Mouse (Mus musculus) megakaryocyte, embryonic 14.5 days (primary cell): Measurements from ENCODE around the gene Nemp1.

Experiments used
- FLI1 ChIP-seq: IDR thresholded peaks from 2 replicates; pipeline ENCODE4 v1.6.1; 2012; ENCODE audit warnings: low read length, inconsistent platforms, mixed read lengths
- GATA1 ChIP-seq: IDR thresholded peaks from 3 replicates; pipeline ENCODE4 v1.6.1; 2012; ENCODE audit warnings: mixed read lengths, low read length, inconsistent platforms, borderline replicate concordance

- TF ChIP-seq GATA1 = no peak
- TF ChIP-seq FLI1 = no peak
Observed at GRCm38 (mm10) chr10:127654970-127655579, 11.6 kb upstream of the Nemp1 start.
